Mouse (Mus musculus) cerebellum, adult (tissue): ENCODE measurements around the gene Prss38.

Experiments used
- ATAC-seq: cut with Nextera tagmentation; 2 replicates; pipeline ENCODE4 v1.9.2; 2017; ENCODE audit warnings: mild to moderate bottlenecking, moderate library complexity, mixed read lengths; ENCODE audit not compliant: insufficient number of reproducible peaks, low FRiP score, low TSS enrichment

The Prss38 gene

DNA sequence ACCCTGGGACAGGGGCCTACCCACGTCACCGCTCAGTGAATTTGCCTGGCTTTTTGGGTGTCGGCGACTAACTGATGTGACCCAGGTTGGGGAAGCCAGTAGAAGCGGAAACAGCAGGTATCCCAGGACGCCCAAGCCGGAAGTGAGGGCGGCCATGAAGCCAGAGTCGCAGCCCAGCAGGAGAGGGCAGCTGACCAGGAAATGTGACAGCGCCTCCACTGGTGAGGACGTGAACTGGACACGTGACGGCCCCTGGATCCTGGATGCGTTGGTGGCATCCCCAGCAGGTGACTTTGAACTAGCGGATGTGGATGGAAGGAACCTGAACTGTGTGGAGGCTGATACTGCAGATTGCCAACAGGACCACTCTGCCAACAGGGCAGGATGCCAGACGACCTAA is at the start of gene Prss38:
Gene Prss38 (minus strand): TSS at position 183 of the 400 bp plus-strand sequence.
- no peak for ATAC-seq

DNA sequence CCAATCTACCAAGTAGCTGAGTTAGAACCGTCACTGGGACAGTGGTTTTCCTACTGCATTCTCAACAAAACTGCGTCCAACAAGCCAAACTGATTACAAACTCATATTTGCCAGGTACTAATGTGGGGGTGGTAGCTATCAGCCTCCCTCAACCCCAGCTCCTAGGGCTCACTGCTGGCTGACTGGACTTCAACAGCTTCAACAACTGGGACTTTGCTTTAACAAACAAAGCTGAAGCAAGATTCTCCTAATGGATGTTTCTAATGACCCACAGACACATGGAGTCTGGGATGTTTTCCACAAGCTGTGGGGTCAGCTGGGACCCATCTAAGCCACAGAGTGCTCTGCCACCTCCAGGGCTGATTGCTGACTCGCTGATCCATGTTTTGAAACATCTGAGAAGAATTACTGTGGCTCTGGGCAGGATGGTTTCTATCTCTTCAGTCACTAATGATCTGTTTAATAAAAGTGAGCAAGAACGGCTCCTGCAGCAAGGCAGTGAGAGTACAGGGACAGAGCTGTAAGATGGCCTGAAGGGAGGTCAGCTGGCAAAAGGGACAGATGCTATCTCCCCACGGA is 47.6 kb upstream of the Prss38 start:
- no peak for ATAC-seq

DNA sequence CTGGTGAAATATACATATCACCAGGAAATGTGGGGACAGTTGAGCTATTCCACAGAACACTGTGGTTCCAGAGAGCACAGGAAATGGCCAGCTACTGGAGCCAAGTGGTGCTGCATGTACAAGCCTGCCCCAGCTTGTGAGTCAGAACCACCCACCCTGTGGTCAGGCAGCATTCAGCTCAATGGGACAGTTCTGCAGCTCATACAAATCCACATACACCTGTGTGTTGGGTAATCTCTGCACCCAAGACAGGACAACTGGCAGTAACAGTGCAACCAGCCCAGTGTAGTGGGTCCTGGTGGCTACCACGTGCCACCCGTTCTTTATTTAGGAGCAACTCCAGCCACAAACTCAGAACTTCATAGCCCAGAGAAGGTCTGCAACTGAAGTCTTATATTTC is 46.5 kb upstream of the Prss38 start:
- no peak for ATAC-seq

DNA sequence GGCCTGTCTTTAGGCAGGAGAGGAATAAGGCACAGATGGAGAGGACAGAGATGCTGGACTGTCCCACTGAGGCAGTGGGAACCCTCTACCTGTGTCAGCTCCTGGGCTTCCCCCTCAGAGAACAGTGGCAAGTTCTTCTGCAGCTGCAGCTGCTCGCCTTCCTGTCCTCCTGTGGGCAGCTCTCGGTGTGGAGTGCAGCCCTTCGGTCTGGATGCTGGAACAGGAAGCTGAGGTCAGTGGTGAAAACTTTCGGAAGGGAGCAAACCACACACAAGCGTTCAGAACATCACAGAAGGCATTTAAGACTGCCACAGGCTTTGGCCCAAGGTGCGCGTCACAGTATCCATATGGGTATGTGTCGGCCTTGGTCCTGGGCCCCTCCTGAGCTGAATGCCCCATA is 46.0 kb upstream of the Prss38 start:
- ATAC-seq: no peak

DNA sequence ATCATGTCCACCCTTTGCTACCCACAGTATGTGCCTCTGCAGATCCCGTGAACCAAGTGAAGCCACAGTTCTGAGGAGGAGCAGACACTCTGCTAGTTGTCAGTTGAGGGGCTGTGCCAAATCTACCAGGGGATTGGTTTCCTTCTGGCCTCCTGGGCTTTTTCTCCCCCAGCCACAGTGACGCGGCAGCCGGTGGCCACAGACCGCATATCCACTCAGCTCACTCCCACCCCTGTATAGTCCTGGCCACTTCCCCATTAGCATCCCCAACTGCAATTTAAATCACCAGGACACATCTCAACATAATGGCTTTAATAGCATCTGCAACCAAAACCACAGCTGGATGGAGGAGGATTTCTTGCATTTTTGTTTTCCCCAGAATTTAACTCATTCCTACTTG is 43.3 kb upstream of the Prss38 start:
- no peak for ATAC-seq

DNA sequence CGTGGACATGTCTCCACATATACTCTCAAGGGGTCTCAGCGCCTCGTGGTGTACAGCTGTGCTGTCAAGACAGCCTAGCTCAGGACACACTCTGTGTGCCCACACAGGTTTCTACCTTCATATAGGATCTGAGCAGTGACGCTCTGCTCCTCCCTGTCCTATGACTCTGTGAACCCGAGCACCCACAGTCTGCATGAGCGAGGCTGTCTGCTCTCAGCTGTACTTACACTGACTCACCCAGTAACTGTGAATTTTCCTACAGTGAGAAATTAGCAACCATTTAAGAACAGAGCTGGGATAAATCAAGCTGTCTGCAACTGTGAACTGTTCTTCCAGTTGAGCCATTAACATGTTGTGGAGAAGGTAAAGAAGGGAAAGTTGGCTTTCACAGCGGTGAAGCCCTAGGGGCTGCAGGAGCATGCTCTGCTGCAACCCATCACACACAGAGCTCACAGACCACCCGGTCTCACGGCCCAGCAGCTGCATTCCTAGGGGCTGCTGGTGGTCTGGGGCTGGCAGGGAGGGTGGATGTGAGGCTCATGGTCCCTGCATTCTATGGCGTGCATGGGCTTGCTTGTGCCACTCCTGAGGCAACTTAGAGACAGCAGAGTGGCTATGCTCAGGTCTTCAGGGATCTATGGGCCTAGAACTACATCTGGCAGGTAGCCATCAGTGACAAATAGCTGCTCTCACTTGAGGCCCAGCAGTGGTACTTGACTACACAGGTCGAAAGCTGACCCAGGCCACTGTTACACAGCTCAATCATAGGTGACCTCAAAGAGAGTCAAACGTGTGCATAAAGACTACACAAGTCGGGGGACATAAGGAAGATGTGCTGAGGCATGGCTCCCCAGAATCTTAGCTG is 37.8 kb upstream of the Prss38 start:
- no peak for ATAC-seq

DNA sequence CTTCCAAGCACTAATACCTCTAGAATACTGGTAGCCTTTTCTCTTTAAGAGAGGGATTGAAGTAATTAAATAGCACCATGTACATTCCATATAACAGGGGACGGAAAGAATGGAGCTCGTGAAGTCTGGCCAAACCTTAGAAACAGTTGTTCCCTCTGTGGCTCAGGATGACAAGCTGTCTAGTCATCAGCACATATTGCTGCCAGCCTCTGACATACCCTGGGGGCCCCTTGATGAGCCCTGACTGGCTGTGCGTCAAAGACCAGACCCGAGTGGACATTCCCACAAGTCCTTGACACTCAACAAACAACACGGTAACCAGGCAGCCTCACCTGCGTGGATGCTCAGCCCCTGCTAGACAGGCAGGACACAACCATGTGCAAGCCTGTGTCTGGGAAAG is 36.6 kb upstream of the Prss38 start:
- ATAC-seq: no peak

DNA sequence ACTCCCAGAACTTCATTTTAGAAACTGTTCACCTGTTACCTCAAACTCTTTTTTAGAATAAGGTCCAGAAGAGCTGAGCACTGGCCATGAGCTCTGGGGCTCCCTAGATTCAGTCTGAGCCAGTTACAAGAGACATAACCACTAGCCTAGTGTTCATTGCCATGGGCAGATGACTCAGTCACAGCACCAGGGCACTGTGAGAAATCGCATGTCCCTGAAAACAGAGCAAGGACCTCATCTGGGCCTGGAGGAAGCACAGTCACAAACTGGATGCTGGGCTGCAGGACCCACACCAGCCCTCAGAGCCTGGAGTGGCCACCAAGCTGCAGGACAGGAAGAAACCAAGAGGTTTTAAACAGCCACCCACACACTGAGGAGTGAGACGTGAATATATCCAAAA is 35.4 kb upstream of the Prss38 start:
- no peak for ATAC-seq

DNA sequence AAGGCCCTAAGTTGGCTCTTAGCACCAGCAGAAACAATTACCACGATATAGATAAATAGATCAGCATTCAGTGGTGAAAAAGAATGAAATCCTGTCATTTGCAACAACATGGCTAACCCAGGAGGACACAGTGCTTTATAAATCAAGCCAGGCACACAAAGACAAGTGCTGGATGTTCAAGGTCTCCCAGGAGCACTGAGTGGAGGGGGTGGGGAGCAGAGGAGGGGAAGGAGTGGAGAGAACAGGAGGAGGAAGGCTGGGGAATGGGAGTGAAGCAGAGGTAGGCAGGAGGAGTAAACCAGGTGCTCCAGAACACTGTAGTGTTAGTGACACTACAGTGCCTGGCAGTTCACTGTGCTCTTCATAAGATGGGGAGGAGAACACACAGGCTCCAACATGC is 30.3 kb upstream of the Prss38 start:
- ATAC-seq: no peak

DNA sequence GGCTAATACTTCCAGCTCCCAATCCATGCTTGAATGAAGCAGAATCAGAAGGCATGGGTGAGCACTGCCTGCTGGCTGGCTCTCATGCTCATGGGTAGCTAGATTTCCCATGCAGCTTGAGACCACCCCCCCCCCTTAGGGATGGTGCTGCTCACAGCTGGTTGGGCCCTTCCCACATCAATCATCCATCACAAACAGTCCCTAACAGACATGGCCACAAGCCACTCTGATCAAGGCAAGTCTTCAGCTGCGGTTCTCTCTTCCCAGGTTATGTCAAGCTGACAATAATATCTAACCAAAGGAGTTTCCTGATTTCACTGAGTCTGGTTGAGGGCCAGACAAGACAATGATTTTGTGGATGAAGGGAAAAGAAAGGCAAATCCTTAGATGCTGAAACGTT is 25.4 kb upstream of the Prss38 start:
- no peak for ATAC-seq

DNA sequence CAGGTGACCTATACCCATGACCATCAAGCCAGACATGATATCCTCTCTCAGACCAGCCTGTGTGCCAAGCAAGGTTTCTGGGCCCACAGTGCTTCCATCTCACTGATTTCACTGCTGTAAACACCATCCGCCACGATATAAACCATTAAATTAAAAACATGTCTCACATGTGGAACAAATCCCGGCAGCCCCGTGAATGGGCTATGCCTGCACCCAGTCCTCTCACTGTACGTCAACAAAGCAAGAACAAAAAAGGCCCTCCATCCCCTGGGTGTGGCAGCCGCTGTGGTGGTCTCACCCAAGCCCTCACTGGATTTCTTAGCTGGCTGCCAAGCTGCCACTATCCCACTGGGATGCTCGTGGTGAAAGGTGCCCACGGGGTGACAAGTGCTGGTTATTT is 24.4 kb upstream of the Prss38 start:
- ATAC-seq: no peak

DNA sequence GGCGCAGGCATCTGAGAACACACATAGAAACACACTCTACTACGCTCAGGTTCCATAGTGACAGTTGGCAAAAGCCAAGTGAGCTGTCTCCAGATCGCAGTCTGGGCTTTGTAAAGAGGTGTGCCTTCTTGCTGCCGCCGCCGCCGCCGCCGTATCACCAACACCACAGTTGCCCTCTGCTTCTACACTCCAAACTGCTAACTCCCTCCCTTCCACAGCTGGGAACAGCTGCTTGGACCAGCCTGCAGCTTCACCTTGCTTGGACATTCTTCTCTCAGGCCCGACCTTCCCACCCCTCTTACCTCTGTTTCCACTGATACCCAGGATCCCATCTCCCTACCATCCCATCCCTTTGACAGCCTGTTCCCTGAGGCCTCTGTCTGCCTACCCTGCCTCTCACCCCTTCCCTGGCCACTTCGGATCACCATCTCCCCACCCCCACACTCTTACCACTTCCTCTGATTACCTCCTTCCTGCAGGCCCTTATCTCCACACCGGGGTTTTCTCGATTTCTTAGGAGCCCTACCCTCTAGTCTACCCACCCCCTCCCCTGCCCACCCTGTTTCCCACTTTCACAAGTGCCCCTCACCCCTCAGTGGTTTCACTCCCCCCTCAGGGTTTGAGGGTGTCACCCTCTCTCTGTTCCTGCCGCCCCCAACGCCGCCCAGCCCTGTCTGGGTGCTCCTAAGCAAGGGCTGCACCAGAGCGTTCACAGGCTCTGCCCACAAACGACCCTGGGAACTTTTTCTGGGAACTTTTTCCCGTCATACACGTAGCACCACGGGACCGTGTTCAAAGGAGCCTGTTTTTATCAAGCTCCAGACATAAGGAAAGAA is 22.3 kb upstream of the Prss38 start:
- no peak for ATAC-seq

DNA sequence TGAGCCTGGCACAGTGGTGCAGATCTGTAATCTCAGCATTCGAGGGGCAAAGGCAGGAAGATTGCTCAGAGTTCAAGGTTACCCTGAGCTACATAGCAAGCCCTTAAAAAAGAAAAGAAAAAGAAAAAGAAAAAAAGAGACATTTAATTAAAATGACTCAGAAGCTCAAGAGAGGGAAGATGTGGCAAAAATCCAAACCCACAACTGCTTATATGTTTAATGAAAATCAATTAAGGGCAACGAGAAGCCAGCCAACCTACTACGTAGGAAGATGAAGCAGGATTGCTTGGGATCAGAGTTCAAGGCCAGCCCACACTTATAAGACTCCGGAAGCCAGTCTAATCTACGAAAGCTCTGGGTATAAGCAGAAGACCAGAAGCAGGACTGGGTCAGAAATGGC is 19.0 kb upstream of the Prss38 start:
- ATAC-seq: no peak

DNA sequence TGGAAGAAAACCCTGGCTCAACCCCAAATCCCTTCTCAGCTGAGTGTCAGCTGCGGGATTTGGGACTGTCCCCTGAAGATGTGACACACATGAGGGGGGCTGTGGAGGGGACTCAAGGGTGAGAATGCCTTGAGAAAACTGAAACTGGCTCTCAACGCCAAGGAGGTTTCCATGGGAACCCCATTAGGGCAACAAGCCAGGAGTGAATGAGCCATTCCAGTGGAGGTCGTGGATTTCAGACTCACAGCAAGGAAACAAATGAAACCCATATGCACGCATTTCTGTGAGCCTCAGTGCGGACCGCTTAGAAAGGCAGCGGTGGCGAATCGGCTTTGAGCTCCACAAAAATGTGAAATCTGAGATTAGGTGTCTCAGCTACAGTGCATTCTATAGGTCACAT is 18.1 kb upstream of the Prss38 start:
- no peak for ATAC-seq

DNA sequence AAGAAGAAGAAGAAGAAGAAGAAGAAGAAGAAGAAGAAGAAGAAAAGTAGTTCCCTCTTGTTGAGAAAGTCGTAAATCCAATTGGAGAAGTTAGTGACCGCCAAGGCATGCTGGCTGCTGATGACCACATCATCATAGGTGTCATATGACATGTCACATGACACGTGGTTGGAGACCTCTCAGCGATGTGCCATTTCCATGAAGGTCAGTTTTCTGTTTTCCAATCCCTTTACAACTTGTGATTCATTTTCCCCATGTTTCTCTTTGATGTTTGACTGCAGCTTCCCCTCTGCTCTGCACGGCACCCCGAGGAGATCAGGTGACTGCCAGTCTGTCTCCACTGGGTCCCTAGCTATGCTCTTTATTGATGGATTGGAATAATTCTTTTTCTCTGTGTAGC is 16.8 kb upstream of the Prss38 start:
- ATAC-seq: no peak

DNA sequence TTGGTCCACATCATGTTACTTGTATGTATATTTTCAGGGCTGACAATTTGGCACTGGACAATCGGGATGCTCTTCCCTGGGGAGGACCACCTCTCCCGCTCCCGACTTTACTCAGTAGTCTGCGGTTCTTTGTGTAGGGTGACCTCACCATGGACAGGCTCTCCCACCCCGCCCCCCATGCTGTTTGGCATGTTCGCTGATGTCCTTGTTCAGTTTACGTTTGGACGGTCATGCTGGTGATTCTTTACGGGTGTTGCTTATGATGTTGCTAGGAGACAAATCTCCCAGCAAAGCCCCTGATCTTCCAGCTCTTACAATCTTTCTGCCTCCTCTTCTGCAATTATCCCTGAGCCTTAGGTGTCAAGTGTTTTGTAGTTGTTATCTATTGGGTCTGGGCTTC is 15.0 kb upstream of the Prss38 start:
- no peak for ATAC-seq

DNA sequence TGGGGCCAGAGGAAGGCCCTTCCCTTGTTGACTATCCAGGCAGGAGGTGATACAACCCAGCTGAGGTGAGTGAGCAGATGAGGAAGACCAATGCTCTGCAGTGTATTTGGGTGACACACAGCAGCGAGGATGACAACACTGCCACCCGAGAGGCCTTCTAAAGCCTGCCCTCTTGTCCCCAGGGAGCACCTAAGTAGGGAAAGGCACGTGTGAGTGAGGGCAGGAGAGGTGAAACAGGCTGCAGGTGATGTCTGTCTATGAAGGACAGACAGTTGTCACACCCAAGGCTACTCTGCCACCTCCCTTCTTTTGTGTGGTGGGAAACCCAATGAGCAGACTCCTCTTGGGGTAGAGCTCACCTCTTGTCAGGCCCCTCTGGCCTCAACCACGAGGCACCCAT is 14.2 kb upstream of the Prss38 start:
- ATAC-seq: no peak

DNA sequence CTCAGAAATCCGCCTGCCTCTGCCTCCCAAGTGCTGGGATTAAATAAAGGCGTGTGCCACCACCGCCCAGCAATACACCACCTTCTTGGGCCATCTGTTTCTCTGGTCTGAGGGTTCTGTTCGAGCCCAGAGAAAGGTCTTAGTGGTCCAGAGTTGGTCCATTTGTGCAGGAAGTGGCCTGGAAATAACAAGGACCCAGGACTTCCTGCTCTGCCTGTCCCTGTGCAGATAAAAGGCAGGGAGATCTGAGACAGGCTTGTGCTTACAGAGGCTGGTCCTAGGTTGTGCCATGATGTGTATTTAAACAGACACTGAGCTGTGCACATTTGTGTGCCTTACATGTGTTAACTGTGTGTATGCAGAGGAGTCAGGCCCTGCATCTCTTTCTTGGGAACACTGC is 13.3 kb upstream of the Prss38 start:
- no peak for ATAC-seq

DNA sequence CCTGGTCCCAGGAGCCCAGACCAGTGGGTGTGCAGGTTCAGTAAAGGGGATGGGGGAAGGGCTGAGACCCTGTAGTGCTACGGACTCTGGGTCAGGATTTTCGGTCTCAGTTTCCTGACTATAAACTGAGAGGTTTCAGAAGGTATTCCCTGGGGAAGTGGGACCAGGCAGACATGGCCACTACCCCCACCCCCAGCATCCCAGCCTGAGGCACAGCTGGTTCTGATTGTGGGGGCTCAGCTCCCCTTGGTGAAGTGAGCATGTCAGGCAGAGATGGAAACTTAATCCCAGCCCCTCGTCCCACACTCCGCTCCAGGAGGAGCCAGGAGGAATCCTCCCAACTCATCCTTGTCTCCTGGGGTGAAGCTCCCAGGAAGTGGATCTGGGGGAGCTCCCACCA is 12.0 kb upstream of the Prss38 start:
- ATAC-seq: no peak

DNA sequence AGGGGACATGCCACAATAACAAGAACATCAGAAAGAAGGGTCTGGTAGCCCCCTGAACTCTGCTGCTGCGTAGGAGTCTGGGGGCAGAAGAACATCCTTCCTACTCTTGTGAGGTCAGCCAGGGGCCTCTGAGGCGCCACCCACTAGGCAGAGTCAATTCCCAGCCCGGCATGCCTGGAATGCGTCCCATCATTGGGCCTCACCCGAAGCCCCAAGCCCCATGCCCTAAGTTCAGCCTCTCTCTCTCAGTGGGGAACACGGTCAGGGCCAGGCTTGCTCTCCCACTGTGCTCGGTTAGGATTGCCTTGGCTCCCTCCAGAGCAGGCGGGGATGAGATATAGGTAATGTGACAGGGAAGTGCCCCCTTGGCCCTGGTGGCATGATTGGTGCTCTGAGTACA is 9.7 kb upstream of the Prss38 start:
- no peak for ATAC-seq

DNA sequence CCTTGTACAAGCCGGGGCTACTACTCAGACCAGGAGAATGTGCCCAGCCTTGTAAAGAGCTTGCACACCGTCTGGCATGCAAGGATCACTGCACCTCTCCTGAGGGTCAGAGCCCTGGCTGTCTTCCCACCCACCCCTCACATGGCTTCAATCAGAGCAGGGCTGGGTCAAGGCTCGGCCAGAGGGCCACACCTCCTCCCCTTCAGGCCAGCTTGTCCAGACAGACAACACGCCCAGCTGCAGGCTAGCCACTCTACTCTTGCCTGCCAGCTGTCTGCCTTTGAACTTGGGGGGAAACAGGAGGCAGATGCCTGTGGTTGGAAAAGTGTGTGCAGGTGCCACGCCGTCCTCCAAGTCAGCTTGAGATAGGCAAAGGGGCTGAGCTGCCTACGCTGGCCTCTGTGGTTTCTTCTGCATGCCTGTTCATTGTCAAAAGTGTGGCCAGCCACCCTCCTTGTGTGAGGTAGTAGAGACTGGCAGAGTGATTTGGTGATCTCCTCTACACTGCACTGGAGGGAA is 9.0 kb upstream of the Prss38 start:
- no peak; the same call in 1 of the 2 replicates for ATAC-seq
